Mouse (Mus musculus) hindbrain, embryonic 12.5 days (tissue): ENCODE measurements around the gene Rbfox2. TPM values are rescaled to one million over a fixed set of nuclear protein-coding genes. Genes with fewer than 3 reads are reported as not detected.
A peak's percentile ranks its signal among the peaks of the same experiment; 100 is the strongest.

Source experiments
- ATAC-seq: fragments of 200-750 bp; cut with Nextera tagmentation; 2 replicates; pipeline ENCODE4 v1.8.0; 2017; ENCODE audit warnings: moderate TSS enrichment; ENCODE audit not compliant: low FRiP score
- H3K27ac ChIP-seq: fragments of 300-500 bp; sonication (generic); 2 replicates; pipeline ENCODE4 v1.5.1; 2016; ENCODE audit warnings: mild to moderate bottlenecking
- H3K27me3 ChIP-seq: fragments of 300-500 bp; sonication (generic); 2 replicates; pipeline ENCODE4 v1.6.1; 2016; ENCODE audit warnings: mild to moderate bottlenecking
- H3K36me3 ChIP-seq: fragments of 300-500 bp; sonication (generic); 2 replicates; pipeline ENCODE4 v1.6.1; 2016; ENCODE audit warnings: mild to moderate bottlenecking
- H3K4me1 ChIP-seq: fragments of 300-500 bp; sonication (generic); 2 replicates; pipeline ENCODE4 v1.6.1; 2016
- H3K4me2 ChIP-seq: fragments of 300-500 bp; sonication (generic); replicated peaks from 2 replicates; pipeline ENCODE4 v1.6.1; 2016; ENCODE audit warnings: mild to moderate bottlenecking
- H3K4me3 ChIP-seq: fragments of 300-500 bp; sonication (generic); 2 replicates; pipeline ENCODE4 v1.5.1; 2016; ENCODE audit warnings: mild to moderate bottlenecking
- H3K9ac ChIP-seq: fragments of 300-500 bp; sonication (generic); 2 replicates; pipeline ENCODE4 v1.6.1; 2016; ENCODE audit warnings: mild to moderate bottlenecking, moderate library complexity
- H3K9me3 ChIP-seq: fragments of 300-500 bp; sonication (generic); replicated peaks from 2 replicates; pipeline ENCODE4 v1.6.1; 2016; ENCODE audit warnings: mild to moderate bottlenecking
- WGBS: fragments of 180-500 bp; shearing (Covaris S2); methylation state at CpG from one replicate; pipeline ENCODE4 v1.1.7; 2016; 5-methylcytosine and 5-hydroxymethylcytosine counted together
- polyA plus RNA-seq: library from polyadenylated mRNA; unstranded; fragments of >200 nt; fragmentation: Nextera tagmentation; extraction: Ambion mirVana; gene quantifications from 2 replicates; pipeline ENCODE4 v1.2.1, GENCODE M21; 2016

Gene Rbfox2
- polyA plus RNA-seq, 1 experiment from 2014 or later = 156 TPM

DNA sequence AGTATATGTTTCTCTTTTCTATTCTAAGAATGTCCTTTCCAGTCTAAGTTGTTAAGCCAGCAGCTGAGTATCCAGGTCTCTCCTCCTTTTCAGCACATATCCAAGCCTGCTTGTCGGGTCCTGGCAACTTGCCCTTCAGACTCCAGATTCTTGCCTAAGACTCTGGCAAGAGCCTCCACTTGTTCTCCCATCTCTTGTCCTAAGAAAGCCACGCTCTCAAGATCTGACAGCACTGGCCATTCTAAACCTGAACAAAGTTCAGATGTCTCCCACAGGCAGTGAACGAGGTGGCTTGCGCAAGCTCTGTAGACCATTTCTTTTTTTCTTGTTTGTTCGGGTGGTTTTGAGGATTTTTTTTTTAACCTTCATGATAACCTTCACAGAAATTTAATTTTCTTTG lies 110.0 kb downstream of the Rbfox2 start:
- H3K4me1 ChIP-seq = peaks cover 6% of the 10 kb centered on the region; the same call in 1 of the 2 replicates
- no peak overlapping the region for H3K4me2 ChIP-seq
- no peak overlapping the region for H3K4me3 ChIP-seq
- no peak for ATAC-seq
- no peak overlapping the region for H3K9ac ChIP-seq
- no peaks in the 10 kb centered on the region for H3K27me3 ChIP-seq
- WGBS = 85% methylated on average over 5 of the region's 5 CpGs
- H3K36me3 ChIP-seq = no peaks in the 10 kb centered on the region
- H3K27ac ChIP-seq = no peak overlapping the region
- no peaks in the 10 kb centered on the region for H3K9me3 ChIP-seq

- Histone ChIP-seq H3K4me2 (no peak overlapping the region), H3K36me3 (no peaks in the 10 kb centered on the region), H3K9me3 (no peaks in the 10 kb centered on the region), H3K27ac (no peak overlapping the region), H3K4me3 (no peak overlapping the region), H3K4me1 (peaks cover 6% of the 10 kb centered on the region; the same call in 1 of the 2 replicates), H3K9ac (no peak overlapping the region), H3K27me3 (no peaks in the 10 kb centered on the region)
- ATAC-seq = no peak
- 91% methylated on average over 2 of the region's 2 CpGs for WGBS
These were observed 110.8 kb downstream of the Rbfox2 start for GRCm38 (mm10) chr15:77196001-77196400.

- 74% methylated on average over 14 of the region's 14 CpGs for WGBS
These were observed 114.5 kb downstream of the Rbfox2 start for GRCm38 (mm10) chr15:77192154-77192935.

GRCm38 (mm10) chr15:77186096-77186495 lies 120.7 kb downstream of the Rbfox2 start:
- no peak overlapping the region for H3K4me2 ChIP-seq
- 0 out of 2 replicates have a peak, but pooled peaks cover 3% of the 10 kb centered on the region for H3K9me3 ChIP-seq
- H3K27me3 ChIP-seq = no peaks in the 10 kb centered on the region
- no peak overlapping the region for H3K9ac ChIP-seq
- peaks cover 9% of the 10 kb centered on the region; the same call in 1 of the 2 replicates for H3K4me1 ChIP-seq
- 95% methylated on average over 1 of the region's 1 CpGs for WGBS
- no peak overlapping the region for H3K27ac ChIP-seq
- no peak overlapping the region for H3K4me3 ChIP-seq
- H3K36me3 ChIP-seq = no peaks in the 10 kb centered on the region; the same call in 1 of the 2 replicates
- no peak for ATAC-seq

More at GRCm38 (mm10) chr15:77192154-77192935, 114.5 kb downstream of the Rbfox2 start:
- H3K4me1 ChIP-seq = peaks cover 10% of the 10 kb centered on the region; the same call in 1 of the 2 replicates
- H3K9ac ChIP-seq = no peak overlapping the region
- H3K36me3 ChIP-seq = no peaks in the 10 kb centered on the region
- no peaks in the 10 kb centered on the region for H3K27me3 ChIP-seq
- no peak for ATAC-seq
- no peak overlapping the region for H3K27ac ChIP-seq
- H3K9me3 ChIP-seq = no peaks in the 10 kb centered on the region
- H3K4me3 ChIP-seq = no peak overlapping the region
- H3K4me2 ChIP-seq = no peak overlapping the region

DNA sequence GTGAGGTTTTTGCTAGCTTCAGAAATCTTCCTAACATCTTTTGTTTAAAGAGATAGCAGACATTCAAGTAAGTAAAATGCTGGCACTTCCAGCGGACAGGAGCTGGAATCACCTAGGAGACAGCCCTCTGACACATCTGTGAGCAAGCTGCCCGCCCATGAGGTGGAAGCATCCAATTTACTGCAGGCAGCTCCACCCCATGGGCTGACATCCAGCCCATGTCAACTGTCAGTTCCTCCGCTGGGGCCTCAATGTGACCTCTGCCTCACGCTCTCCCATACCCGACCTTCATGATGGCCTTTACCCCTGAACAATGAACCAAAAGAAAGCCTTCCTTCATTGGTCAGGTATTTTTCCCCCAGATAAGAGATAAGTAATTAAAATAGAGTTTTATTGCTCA lies 121.2 kb downstream of the Rbfox2 start:
- 35% methylated on average over 5 of the region's 5 CpGs for WGBS
- no peaks in the 10 kb centered on the region; the same call in 1 of the 2 replicates for H3K36me3 ChIP-seq
- no peak overlapping the region for H3K9ac ChIP-seq

DNA sequence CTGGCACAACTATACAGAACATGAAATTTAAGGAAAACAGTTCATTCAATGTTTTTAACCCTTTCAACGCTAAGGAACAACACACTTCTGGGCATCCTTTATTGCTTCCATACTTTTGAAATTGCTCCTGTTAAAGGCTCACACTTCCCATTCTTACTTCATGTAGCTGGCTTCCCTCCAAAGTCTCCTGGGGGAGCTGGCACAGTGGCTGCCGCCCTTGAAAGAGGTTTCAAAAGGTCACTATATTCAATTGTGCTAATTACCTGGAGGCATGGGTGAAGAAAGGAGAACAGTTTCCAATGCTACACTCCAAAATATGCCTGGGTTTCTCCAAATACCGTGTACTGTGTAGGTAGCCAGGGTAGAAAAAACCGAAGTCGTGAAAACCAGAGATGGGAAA lies 124.0 kb downstream of the Rbfox2 start:
- Histone ChIP-seq H3K9ac (no peak overlapping the region), H3K27me3 (no peaks in the 10 kb centered on the region), H3K4me2 (no peak overlapping the region), H3K36me3 (no peaks in the 10 kb centered on the region; the same call in 1 of the 2 replicates), H3K4me3 (no peak overlapping the region), H3K9me3 (0 out of 2 replicates have a peak, but pooled peaks cover 3% of the 10 kb centered on the region), H3K27ac (no peak overlapping the region), H3K4me1 (peaks cover 7% of the 10 kb centered on the region; the same call in 1 of the 2 replicates)
- 82% methylated on average over 5 of the region's 5 CpGs for WGBS
- ATAC-seq = no peak

More for the DNA sequence above, 121.2 kb downstream of the Rbfox2 start:
- Histone ChIP-seq H3K4me3 (no peak overlapping the region), H3K4me1 (peaks cover 9% of the 10 kb centered on the region; the same call in 1 of the 2 replicates), H3K27ac (no peak overlapping the region), H3K27me3 (no peaks in the 10 kb centered on the region), H3K4me2 (no peak overlapping the region), H3K9me3 (0 out of 2 replicates have a peak, but pooled peaks cover 3% of the 10 kb centered on the region)
- ATAC-seq = no peak

DNA sequence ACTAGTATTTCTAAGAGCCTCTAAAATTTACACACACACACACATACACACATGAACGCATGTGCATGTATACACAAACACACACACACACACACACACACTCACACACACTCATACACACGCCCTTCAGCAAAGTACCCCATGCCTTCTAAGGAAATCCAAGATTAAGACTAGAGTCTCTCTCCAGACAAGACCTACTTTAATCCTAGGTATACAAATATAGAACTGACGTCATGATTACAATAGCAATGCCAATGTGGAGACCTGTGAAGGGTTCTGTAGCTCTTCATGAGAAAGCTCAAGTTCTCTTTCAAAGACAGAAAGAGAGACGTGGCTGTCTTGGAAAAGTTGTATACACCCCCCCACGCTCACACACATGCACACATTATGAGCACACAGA lies 132.8 kb downstream of the Rbfox2 start:
- no peak overlapping the region for H3K4me3 ChIP-seq
- no peaks in the 10 kb centered on the region for H3K36me3 ChIP-seq
- no peak overlapping the region for H3K27ac ChIP-seq
- H3K9ac ChIP-seq = no peak overlapping the region
- H3K4me1 ChIP-seq = peaks cover 8% of the 10 kb centered on the region
- ATAC-seq = no peak
- H3K4me2 ChIP-seq = no peak overlapping the region
- H3K9me3 ChIP-seq = no peaks in the 10 kb centered on the region
- no peaks in the 10 kb centered on the region for H3K27me3 ChIP-seq
- WGBS = 87% methylated on average over 5 of the region's 5 CpGs

DNA sequence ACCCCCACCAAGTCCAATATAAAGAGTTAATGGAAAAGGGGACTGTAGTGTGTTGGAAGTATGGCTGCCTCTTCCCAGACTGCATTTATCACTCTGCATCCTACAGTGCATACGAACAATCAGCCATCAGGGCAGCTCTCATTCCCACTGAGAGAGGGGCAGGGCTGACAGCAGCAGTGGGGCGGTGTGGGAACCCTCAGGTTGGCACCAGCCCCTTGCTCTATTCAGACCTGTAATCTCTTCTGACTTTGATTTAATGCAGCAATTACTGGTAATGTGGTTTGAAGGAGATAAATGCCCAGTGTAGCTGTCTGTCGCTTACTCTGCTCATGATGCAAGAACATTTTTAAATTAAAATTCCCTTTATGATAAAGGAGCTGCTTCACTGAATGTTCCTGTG lies 134.4 kb downstream of the Rbfox2 start:
- Histone ChIP-seq H3K4me2 (no peak overlapping the region), H3K9ac (no peak overlapping the region), H3K27ac (no peak overlapping the region), H3K4me3 (no peak overlapping the region), H3K27me3 (no peaks in the 10 kb centered on the region), H3K36me3 (no peaks in the 10 kb centered on the region), H3K9me3 (no peaks in the 10 kb centered on the region), H3K4me1 (peaks cover 8% of the 10 kb centered on the region)
- ATAC-seq = peak; percentile 64
- WGBS = 33% methylated on average over 3 of the region's 3 CpGs

- Histone ChIP-seq H3K27ac (no peak overlapping the region), H3K27me3 (no peaks in the 10 kb centered on the region), H3K36me3 (no peaks in the 10 kb centered on the region), H3K4me2 (no peak overlapping the region), H3K4me3 (no peak overlapping the region), H3K9me3 (no peaks in the 10 kb centered on the region), H3K4me1 (peaks cover 9% of the 10 kb centered on the region), H3K9ac (no peak overlapping the region)
- ATAC-seq = no peak
- WGBS = 90% methylated on average over 2 of the region's 2 CpGs
These were observed 138.0 kb downstream of the Rbfox2 start for GRCm38 (mm10) chr15:77168781-77169180.

- no peak for ATAC-seq
- H3K9me3 ChIP-seq = no peaks in the 10 kb centered on the region
- H3K4me3 ChIP-seq = no peak overlapping the region
- no peak overlapping the region for H3K9ac ChIP-seq
- H3K4me1 ChIP-seq = peaks cover 7% of the 10 kb centered on the region; the same call in 1 of the 2 replicates
- H3K27ac ChIP-seq = no peak overlapping the region
- no peaks in the 10 kb centered on the region for H3K27me3 ChIP-seq
- no peak overlapping the region for H3K4me2 ChIP-seq
- 76% methylated on average over 1 of the region's 1 CpGs for WGBS
- H3K36me3 ChIP-seq = no peaks in the 10 kb centered on the region
These were observed 140.5 kb downstream of the Rbfox2 start for GRCm38 (mm10) chr15:77166225-77166732.

DNA sequence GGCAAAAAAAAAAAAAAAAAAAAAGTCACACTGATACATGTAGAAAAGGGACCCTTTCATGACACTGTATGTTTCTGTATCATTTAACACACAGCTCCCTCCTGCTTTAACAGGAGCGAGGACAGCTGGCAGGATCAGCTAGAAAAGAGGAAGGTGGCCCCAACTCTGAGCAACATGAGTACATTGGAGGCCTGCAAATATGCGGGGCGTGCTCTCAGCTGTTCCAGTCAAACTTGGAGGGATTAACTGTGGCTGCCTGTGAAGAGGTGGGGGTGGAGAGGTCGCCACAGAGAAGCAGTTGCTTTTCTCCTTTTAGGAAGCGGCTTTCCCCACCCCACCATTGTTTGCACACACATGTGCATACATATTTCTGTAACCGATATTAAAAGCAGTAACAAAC lies 143.5 kb downstream of the Rbfox2 start:
- no peaks in the 10 kb centered on the region for H3K9me3 ChIP-seq
- H3K36me3 ChIP-seq = no peaks in the 10 kb centered on the region
- no peak overlapping the region for H3K4me2 ChIP-seq
- H3K4me3 ChIP-seq = no peak overlapping the region
- no peak for ATAC-seq
- H3K27ac ChIP-seq = no peak overlapping the region
- H3K27me3 ChIP-seq = no peaks in the 10 kb centered on the region
- 55% methylated on average over 6 of the region's 6 CpGs for WGBS
- H3K4me1 ChIP-seq = peaks cover 7% of the 10 kb centered on the region; the same call in 1 of the 2 replicates
- H3K9ac ChIP-seq = no peak overlapping the region

GRCm38 (mm10) chr15:77162931-77163330 lies 143.9 kb downstream of the Rbfox2 start:
- Histone ChIP-seq H3K4me3 (no peak overlapping the region), H3K27ac (no peak overlapping the region), H3K4me1 (peaks cover 7% of the 10 kb centered on the region; the same call in 1 of the 2 replicates), H3K9me3 (no peaks in the 10 kb centered on the region), H3K27me3 (no peaks in the 10 kb centered on the region), H3K36me3 (no peaks in the 10 kb centered on the region), H3K4me2 (no peak overlapping the region), H3K9ac (no peak overlapping the region)
- no peak for ATAC-seq
- WGBS = 70% methylated on average over 3 of the region's 6 CpGs
